7 mouse cellular contexts compared by ENCODE assay signal in genomic region chr11:70226602-70226890, GRCm38 (mm10). TPM values are rescaled to one million over a fixed set of nuclear protein-coding genes. Genes with fewer than 3 reads are reported as not detected.
DNase-seq lines count a peak whose midpoint lies in the region; ATAC-seq and TF ChIP-seq lines count a peak whose summit lies in the region.

No protein-coding gene starts in this region.

- H3K27me3 ChIP-seq in hindbrain, embryonic 12.5 days: peaks cover 77% of the 10 kb centered on the region
- peaks cover 60% of the 10 kb centered on the region for H3K27me3 ChIP-seq in liver, embryonic 15.5 days
- no peaks in the 10 kb centered on the region; the same call in 1 of the 2 replicates for H3K27me3 ChIP-seq in stomach, postnatal 0 days (ENCODE audit: control insufficient read depth, insufficient read depth, low read length)

- peak overlapping the region; percentile 45 for H3K4me2 ChIP-seq in hindbrain, embryonic 12.5 days (replicated peaks)
- H3K4me2 ChIP-seq in liver, embryonic 15.5 days: peak overlapping the region; percentile 89
- H3K4me2 ChIP-seq in stomach, postnatal 0 days (replicated peaks; ENCODE audit: low read depth): peak overlapping the region; percentile 48

- no peak overlapping the region for H3K27ac ChIP-seq in hindbrain, embryonic 12.5 days
- H3K27ac ChIP-seq in liver, embryonic 15.5 days (replicated peaks): 0 out of 2 replicates have a peak overlapping the region, but pooled peaks have one; percentile 46
- no peak overlapping the region; the same call in 1 of the 2 replicates for H3K27ac ChIP-seq in stomach, postnatal 0 days (replicated peaks)

- H3K4me3 ChIP-seq in hindbrain, embryonic 12.5 days: peak overlapping the region; percentile 20
- H3K4me3 ChIP-seq in liver, embryonic 15.5 days (replicated peaks): peak overlapping the region; percentile 24
- H3K4me3 ChIP-seq in stomach, postnatal 0 days (ENCODE audit: low read depth, low read length): peak overlapping the region; percentile 24

- no peaks in the 10 kb centered on the region for H3K36me3 ChIP-seq in hindbrain, embryonic 12.5 days
- no peaks in the 10 kb centered on the region for H3K36me3 ChIP-seq in liver, embryonic 15.5 days (replicated peaks)
- H3K36me3 ChIP-seq in stomach, postnatal 0 days (ENCODE audit: control insufficient read depth, insufficient read depth, low read length): no peaks in the 10 kb centered on the region

- 5% methylated on average over 18 of the region's 18 CpGs for WGBS in hindbrain, embryonic 12.5 days
- 25% methylated on average over 18 of the region's 18 CpGs for WGBS in liver, embryonic 15.5 days (ENCODE audit: insufficient replicate concordance)
- WGBS in stomach, postnatal 0 days: 23% methylated on average over 18 of the region's 18 CpGs

- TF ChIP-seq CTCF in stomach, postnatal 0 days (IDR thresholded peaks at IDR 0.05; ENCODE audit: low read depth): no peak

- ATAC-seq in hindbrain, embryonic 12.5 days (ENCODE audit: low FRiP score): no peak
- no peak for ATAC-seq in liver, embryonic 15.5 days (ENCODE audit: insufficient read depth)
- peak; percentile 40; the same call in 1 of the 2 replicates for ATAC-seq in stomach, postnatal 0 days (ENCODE audit: low FRiP score, low TSS enrichment)
- no peak for ATAC-seq in erythroid progenitor cell, adult 5-6 weeks (replicated peaks; ENCODE audit: low FRiP score, poor library complexity, severe bottlenecking)

- peaks cover 38% of the 10 kb centered on the region for H3K4me1 ChIP-seq in hindbrain, embryonic 12.5 days
- peaks cover 95% of the 10 kb centered on the region for H3K4me1 ChIP-seq in liver, embryonic 15.5 days (replicated peaks)
- no peaks in the 10 kb centered on the region; the same call in 1 of the 2 replicates for H3K4me1 ChIP-seq in stomach, postnatal 0 days (replicated peaks; ENCODE audit: control insufficient read depth, insufficient read depth)

- H3K9ac ChIP-seq in hindbrain, embryonic 12.5 days: peak overlapping the region; percentile 32; the same call in 1 of the 2 replicates
- 0 out of 2 replicates have a peak overlapping the region, but pooled peaks have one; percentile 5 for H3K9ac ChIP-seq in liver, embryonic 15.5 days
- H3K9ac ChIP-seq in stomach, postnatal 0 days (ENCODE audit: low read length): peak overlapping the region; percentile 35

- no peak for TF ChIP-seq EP300 in stomach, postnatal 0 days (optimal IDR thresholded peaks at IDR 0.05)

- H3K9me3 ChIP-seq in hindbrain, embryonic 12.5 days (replicated peaks): no peaks in the 10 kb centered on the region
- H3K9me3 ChIP-seq in liver, embryonic 15.5 days (replicated peaks): no peaks in the 10 kb centered on the region
- H3K9me3 ChIP-seq in stomach, postnatal 0 days (ENCODE audit: control insufficient read depth, low read length): no peaks in the 10 kb centered on the region

- DNase-seq in right cerebral cortex, postnatal 10 days (ENCODE audit: low spot score in 2 of 2): peak; percentile 32 to 50
- no peak for DNase-seq in right cerebral cortex, postnatal 25 days
- peak; percentile 72 for DNase-seq in stomach, postnatal 0 days (ENCODE audit: low spot score)
- no peak for DNase-seq in frontal cortex, adult 2 months (ENCODE audit: extremely low spot score in 1 of 2, low spot score in 1 of 2)

RNA-seq across cellular contexts. Expression of gene Bcl6b, which starts 3.1 kb away (rescaled TPM):
- 5.4 and 8.3 TPM in 2 replicates for polyA plus RNA-seq in hindbrain, embryonic 12.5 days (2016; fragmentation: Nextera tagmentation; extraction: Ambion mirVana)
- 2.1 and 2.2 TPM in 2 replicates for polyA plus RNA-seq in liver, embryonic 15.5 days (2015; fragmentation: Nextera tagmentation; extraction: Ambion mirVana)
- polyA plus RNA-seq in stomach, postnatal 0 days (2015; fragmentation: Nextera tagmentation; extraction: Ambion mirVana): 3.2 and 3.6 TPM in 2 replicates
- total RNA-seq in erythroid progenitor cell, adult 5-6 weeks (2015; ENCODE audit: low replicate concordance): 1.8 TPM in 1 of 2 replicates, not detected in the other
- total RNA-seq in erythroid progenitor cell, adult 5-6 weeks (2017; ENCODE audit: low replicate concordance): 0.61 and 2.3 TPM in 2 replicates
- 1.5 and 1.9 TPM in 2 replicates for polyA plus RNA-seq in frontal cortex, adult 2 months (2012; rRNA removed)

RNA-seq across cellular contexts. Expression of gene Slc16a13, which starts 5.7 kb away (rescaled TPM):
- 16.4 and 20.8 TPM in 2 replicates for polyA plus RNA-seq in hindbrain, embryonic 12.5 days (2016; fragmentation: Nextera tagmentation; extraction: Ambion mirVana)
- polyA plus RNA-seq in liver, embryonic 15.5 days (2015; fragmentation: Nextera tagmentation; extraction: Ambion mirVana): 3.5 and 4.4 TPM in 2 replicates
- polyA plus RNA-seq in stomach, postnatal 0 days (2015; fragmentation: Nextera tagmentation; extraction: Ambion mirVana): 5.7 and 6.1 TPM in 2 replicates
- 0.72 and 0.84 TPM in 2 replicates for total RNA-seq in erythroid progenitor cell, adult 5-6 weeks (2015; ENCODE audit: low replicate concordance)
- total RNA-seq in erythroid progenitor cell, adult 5-6 weeks (2017; ENCODE audit: low replicate concordance): 0.39 and 2.3 TPM in 2 replicates
- polyA plus RNA-seq in frontal cortex, adult 2 months (2012; rRNA removed): 5.5 and 7.7 TPM in 2 replicates

RNA-seq across cellular contexts. Expression of gene 0610010K14Rik, which starts 11.2 kb away (rescaled TPM):
- 197 and 210 TPM in 2 replicates for polyA plus RNA-seq in hindbrain, embryonic 12.5 days (2016; fragmentation: Nextera tagmentation; extraction: Ambion mirVana)
- polyA plus RNA-seq in liver, embryonic 15.5 days (2015; fragmentation: Nextera tagmentation; extraction: Ambion mirVana): 57.1 and 62.2 TPM in 2 replicates
- 81.0 and 83.6 TPM in 2 replicates for polyA plus RNA-seq in stomach, postnatal 0 days (2015; fragmentation: Nextera tagmentation; extraction: Ambion mirVana)
- 31.4 and 102 TPM in 2 replicates for total RNA-seq in erythroid progenitor cell, adult 5-6 weeks (2015; ENCODE audit: low replicate concordance)
- total RNA-seq in erythroid progenitor cell, adult 5-6 weeks (2017; ENCODE audit: low replicate concordance): 14.5 and 24.2 TPM in 2 replicates
- 73.4 and 85.4 TPM in 2 replicates for polyA plus RNA-seq in frontal cortex, adult 2 months (2012; rRNA removed)

RNA-seq across cellular contexts. Expression of gene Gm21988, which starts 13.1 kb away (rescaled TPM):
- polyA plus RNA-seq in hindbrain, embryonic 12.5 days (2016; fragmentation: Nextera tagmentation; extraction: Ambion mirVana): 11.3 and 14.6 TPM in 2 replicates
- polyA plus RNA-seq in liver, embryonic 15.5 days (2015; fragmentation: Nextera tagmentation; extraction: Ambion mirVana): 5.2 and 5.3 TPM in 2 replicates
- 7.5 and 10.1 TPM in 2 replicates for polyA plus RNA-seq in stomach, postnatal 0 days (2015; fragmentation: Nextera tagmentation; extraction: Ambion mirVana)
- total RNA-seq in erythroid progenitor cell, adult 5-6 weeks (2015; ENCODE audit: low replicate concordance): not detected in 2 replicates
- total RNA-seq in erythroid progenitor cell, adult 5-6 weeks (2017; ENCODE audit: low replicate concordance): 4.1 TPM in 1 of 2 replicates, not detected in the other
- 10.7 and 11.8 TPM in 2 replicates for polyA plus RNA-seq in frontal cortex, adult 2 months (2012; rRNA removed)

RNA-seq across cellular contexts. Expression of gene Rnasek, which starts 13.1 kb away (rescaled TPM):
- polyA plus RNA-seq in hindbrain, embryonic 12.5 days (2016; fragmentation: Nextera tagmentation; extraction: Ambion mirVana): 195 and 200 TPM in 2 replicates
- polyA plus RNA-seq in liver, embryonic 15.5 days (2015; fragmentation: Nextera tagmentation; extraction: Ambion mirVana): 146 and 150 TPM in 2 replicates
- polyA plus RNA-seq in stomach, postnatal 0 days (2015; fragmentation: Nextera tagmentation; extraction: Ambion mirVana): 317 and 326 TPM in 2 replicates
- 167 and 191 TPM in 2 replicates for total RNA-seq in erythroid progenitor cell, adult 5-6 weeks (2015; ENCODE audit: low replicate concordance)
- 21.3 and 24.1 TPM in 2 replicates for total RNA-seq in erythroid progenitor cell, adult 5-6 weeks (2017; ENCODE audit: low replicate concordance)
- 321 and 335 TPM in 2 replicates for polyA plus RNA-seq in frontal cortex, adult 2 months (2012; rRNA removed)

Comparison
In these comparisons a context has a peak if more than half of its experiments do, and no peak if none do; other contexts are left out.
1. DNase-seq: peak in right cerebral cortex, postnatal 10 days (2 of 2) and stomach, postnatal 0 days (single experiment); none in right cerebral cortex, postnatal 25 days (single experiment) and frontal cortex, adult 2 months (0 of 2).
2. Peak in every context shown above with its lines, with median percentiles within 50 percentile points of each other: H3K4me2 ChIP-seq, H3K4me3 ChIP-seq and H3K9ac ChIP-seq.